Mouse (Mus musculus): Measurements from ENCODE around the gene Grik2.
"Not testable (repeated sequence)": the region's sequence is repeated elsewhere in the genome, so short reads cannot be mapped to it uniquely, and the experiment has no call there.

Gene Grik2

GRCm38 (mm10) chr10:49365262-49365661, 423.3 kb downstream of the Grik2 start:
- DNase-seq (ENCODE audit: low spot score in 2 of 2), result no peak

GRCm38 (mm10) chr10:49322413-49322812, 466.2 kb downstream of the Grik2 start:
- DNase-seq (ENCODE audit: low spot score in 2 of 2), result peak in 1 of 2 experiments; percentile 2

DNA sequence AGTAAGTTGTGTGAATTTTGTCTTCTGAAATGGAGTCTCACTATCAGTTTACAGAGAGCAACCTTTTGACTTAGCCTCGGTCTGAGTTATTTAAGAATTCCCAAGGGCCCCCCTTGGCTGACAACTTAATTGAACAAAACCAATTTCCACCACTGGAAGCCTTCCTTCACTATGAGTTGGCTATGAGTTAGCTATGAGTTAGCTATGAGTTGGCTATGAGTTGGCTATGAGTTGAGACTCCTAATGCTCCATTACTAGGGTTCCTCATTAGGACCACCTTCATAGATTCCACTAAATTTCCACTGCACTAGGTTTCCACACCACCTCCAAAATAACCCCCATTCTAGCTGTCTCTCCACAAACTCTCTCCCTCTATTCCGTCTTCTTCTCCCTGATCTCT, 468.7 kb downstream of the Grik2 start:
- DNase-seq (ENCODE audit: low spot score in 2 of 2), result no peak

DNA sequence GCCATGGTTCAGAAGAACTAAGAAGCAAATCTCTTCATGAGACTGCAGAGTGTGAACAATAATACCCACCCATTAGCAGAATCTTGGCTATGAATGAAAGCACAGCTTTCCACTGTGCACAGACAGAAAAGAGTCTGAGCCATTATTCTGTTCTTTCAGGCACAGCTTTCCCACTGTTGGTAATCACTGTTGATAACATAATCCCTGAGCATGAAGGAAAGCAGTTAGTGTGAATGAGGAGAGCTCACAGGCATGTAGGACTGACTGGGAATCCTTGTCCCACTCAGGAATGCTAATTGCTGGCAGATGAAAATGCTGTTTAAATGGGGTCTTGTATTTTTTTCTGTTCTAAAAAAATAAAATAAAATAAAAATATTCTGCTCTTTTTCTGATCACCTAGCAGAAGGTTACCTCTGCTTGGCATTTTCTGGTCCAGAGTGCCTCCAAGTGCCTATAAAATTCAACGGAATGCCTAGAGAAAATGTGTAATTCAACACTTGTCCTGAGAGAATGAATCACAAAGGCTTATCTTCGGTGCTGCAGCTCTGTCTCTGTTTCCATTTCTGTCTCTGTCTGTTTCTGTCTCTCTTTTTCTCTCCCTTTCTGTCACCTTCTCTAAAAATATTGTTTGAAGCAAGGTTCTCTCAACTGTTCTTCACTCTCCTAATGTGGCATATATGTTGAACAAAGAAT, 532.2 kb downstream of the Grik2 start:
- no peak for DNase-seq (ENCODE audit: low spot score in 2 of 2)

DNA sequence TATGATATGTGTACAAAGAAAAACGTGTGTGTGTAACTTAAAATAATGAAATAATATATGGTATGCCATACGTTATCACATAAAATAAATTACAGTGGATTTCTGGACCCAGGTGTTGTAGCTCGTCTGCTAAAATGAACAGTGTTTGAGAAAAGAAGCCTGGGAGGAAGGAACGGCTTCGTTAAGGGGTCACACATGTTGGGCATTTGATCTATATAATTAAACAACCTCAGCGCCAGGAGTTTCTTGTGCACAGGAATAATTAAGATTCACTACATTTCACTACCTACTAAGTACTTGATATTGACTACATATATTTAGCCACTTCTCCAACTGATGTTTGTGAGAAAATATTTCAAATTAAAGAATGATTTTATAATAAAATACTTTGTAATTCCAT, 551.2 kb downstream of the Grik2 start:
- DNase-seq (ENCODE audit: low spot score in 2 of 2), result not testable (repeated sequence)

DNA sequence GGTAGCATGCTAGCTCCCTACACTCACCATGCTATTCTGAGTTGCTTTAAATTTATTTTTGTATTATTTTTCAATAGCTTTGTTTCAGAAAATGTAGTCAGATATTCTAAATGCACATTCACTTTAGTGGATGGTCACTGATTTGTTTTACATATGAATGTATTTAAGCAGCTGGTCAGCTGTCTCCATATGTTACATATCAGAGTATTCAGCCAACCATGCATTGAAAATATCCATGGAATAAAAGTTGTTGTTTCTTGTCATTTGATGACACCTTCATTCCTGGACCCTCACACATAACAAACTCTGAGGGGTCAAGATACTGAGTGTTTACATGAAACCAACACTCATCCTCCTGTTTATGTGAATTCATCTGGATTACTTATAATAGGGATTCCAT, 551.7 kb downstream of the Grik2 start:
- DNase-seq (ENCODE audit: low spot score in 2 of 2), result not testable (repeated sequence)

GRCm38 (mm10) chr10:49220096-49220495, 568.5 kb downstream of the Grik2 start:
- no peak for DNase-seq (ENCODE audit: low spot score in 2 of 2)

- no peak for DNase-seq (ENCODE audit: low spot score in 2 of 2)
Observed at GRCm38 (mm10) chr10:49219631-49220030, 568.9 kb downstream of the Grik2 start.

DNA sequence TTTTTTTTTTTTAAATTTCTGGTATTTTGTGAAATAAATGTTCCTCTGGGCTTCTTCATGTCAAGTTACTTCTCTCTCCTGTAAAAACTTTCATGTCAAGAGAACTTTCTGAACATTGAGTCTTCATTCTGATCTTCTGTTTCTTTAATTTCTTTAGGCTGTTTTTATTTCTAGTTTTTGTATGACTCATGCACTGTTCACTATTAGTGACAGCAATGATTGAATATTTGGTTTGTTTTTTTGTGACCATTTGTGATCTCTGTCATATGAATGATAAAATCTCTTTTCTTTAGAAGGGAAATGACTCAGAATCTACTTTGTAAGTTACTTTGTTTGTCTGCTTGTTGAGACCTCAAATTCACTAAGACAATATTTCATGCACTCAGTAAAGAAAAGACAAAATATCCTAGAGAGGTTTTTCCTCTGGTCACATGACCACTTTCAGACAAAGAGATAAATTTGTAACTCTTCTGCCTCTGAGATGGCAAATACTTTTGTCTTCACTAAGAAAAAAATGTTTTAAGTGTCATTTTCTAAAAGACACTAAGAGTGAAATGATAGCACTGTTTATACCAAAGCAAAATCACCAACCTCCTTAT, 596.7 kb downstream of the Grik2 start:
- no peak for DNase-seq (ENCODE audit: low spot score in 2 of 2)

- no peak for DNase-seq (ENCODE audit: low spot score in 2 of 2)
Observed at GRCm38 (mm10) chr10:49191291-49191690, 597.3 kb downstream of the Grik2 start.

DNA sequence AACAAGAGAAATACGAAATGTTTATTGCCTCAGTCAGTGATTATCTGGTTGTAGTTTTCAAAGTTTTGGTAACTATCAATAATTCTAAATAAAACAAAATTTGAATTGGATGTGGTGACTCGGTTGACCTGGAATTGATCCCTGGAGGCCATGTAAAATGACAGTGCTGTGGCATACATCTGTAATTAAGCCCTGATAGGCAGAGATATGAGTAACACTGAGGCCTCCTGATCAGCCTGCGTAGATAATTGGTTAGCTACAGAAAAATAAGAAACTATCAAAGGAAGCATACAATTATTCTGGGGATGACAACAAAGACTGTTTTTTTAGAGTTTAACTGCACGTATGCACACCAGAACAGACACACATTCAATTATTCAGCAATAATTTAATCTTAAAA, 634.4 kb downstream of the Grik2 start:
- no peak for DNase-seq (ENCODE audit: low spot score in 2 of 2)

GRCm38 (mm10) chr10:49151496-49151895, 637.1 kb downstream of the Grik2 start:
- DNase-seq (ENCODE audit: low spot score in 2 of 2), result not testable (repeated sequence)

- DNase-seq (ENCODE audit: low spot score in 2 of 2), result no peak
Observed at GRCm38 (mm10) chr10:49149714-49150113, 638.9 kb downstream of the Grik2 start.

GRCm38 (mm10) chr10:49142658-49143057, 645.9 kb downstream of the Grik2 start:
- no peak for DNase-seq (ENCODE audit: low spot score in 2 of 2)

DNA sequence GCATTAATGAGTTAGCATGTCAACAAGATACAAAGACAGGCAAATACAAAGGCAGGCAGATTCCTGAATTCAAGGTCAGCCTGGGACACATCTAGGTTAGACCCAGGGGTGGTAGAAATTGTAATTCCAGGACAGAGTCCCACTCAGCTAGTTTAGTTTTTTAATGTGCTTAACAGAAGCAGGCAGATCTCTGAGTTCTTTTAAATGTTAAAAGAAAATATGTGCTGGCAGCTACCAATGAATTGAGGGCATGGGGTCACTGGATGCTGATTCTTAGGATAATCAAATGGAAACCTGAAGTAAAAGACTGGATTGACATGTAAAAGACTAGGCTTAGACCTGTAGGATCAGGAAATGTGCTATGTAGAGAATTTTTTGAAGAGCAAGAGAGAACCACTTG, 651.8 kb downstream of the Grik2 start:
- DNase-seq (ENCODE audit: low spot score in 2 of 2), result no peak

GRCm38 (mm10) chr10:49131311-49131710, 657.3 kb downstream of the Grik2 start:
- no peak for DNase-seq (ENCODE audit: low spot score in 2 of 2)

DNA sequence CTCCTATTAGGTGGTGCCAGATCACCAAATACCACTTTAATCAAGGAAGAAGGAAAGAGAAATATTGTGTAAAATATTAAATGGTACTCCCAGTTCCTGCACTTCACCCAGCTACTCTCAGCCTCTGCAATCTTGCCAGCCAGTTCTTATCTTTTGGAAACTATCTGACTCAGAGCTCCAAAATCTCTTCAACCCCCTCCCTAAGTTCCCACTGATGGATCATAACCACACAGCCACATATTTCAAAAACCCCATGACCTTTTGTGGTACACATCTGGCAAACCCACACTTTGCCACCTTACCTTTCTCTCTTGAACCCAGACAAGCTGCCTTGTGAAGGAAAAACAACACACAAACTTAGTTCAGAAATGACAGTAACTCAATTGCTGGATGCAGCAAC, 738.2 kb downstream of the Grik2 start:
- no peak for DNase-seq (ENCODE audit: low spot score in 2 of 2)

DNA sequence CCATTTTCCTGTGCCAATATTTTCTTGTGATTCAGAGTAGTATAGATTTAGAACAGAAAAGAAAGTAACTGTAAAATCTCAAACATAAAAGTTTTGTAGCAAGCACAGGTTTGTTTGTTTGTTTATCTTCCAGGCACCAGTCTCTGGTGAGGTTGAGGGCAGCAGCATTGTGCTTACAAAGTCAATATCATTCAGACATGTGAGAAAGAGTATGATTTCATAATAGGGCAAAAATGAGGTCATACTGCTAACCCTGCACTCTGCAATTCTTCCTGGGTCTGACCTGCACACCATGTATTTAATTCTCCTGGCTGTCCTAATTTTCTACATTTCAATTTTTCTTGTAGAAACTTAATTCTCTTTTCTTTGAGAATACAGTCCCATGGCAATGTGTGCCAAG, 739.2 kb downstream of the Grik2 start:
- no peak for DNase-seq (ENCODE audit: low spot score in 2 of 2)
